Mouse (Mus musculus): ENCODE results near the gene Prkcz.

Gene Prkcz

GRCm38 (mm10) chr4:155220213-155221100, 140.7 kb downstream of the Prkcz start:
- no peak for DNase-seq (ENCODE audit: low spot score)

GRCm38 (mm10) chr4:155219271-155220212, 141.6 kb downstream of the Prkcz start:
- DNase-seq (ENCODE audit: low spot score): no peak

GRCm38 (mm10) chr4:155218104-155218732, 142.9 kb downstream of the Prkcz start:
- no peak for DNase-seq (ENCODE audit: low spot score)

GRCm38 (mm10) chr4:155217241-155218103, 143.7 kb downstream of the Prkcz start:
- DNase-seq (ENCODE audit: low spot score): no peak

DNA sequence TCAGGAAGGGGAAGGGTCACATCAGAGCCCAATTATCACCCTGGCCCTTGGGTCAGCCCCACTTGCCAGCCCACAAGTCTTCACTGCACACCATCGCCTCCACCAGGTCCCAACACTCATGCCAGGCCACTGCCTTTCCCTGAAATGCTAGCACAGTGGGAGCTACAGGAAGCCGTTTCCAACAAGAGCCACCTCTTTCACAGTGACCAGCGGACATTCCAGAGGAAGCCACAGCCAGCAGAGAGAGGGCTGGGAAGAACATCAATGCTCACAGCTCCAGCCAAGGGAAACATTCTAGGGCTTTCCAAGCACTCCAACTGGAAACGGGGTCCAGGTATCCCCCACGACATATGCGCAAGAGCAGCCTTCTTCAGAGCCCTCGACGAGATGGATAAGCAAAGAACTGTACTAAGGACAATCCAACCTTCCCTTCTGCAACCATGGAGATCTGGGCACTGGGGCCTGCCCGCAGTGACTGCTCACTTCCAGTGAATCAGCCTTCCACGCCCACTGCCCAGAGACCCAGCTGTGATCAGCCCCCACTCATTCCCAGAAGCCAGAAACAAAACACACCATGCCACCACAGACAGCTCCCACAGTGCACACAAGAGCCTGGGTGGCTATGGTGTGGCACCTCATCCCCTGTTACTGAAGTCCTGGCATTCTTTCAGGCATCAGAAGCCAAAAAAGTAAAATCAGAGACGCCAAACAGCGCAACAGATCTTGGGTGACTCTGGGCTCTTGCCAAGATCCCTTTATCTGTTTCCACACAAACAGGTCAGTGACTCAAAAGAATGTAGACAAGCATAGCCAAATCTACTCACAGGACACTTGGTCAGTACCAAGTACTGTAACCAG, 145.2 kb downstream of the Prkcz start:
- no peak for DNase-seq (ENCODE audit: low spot score)

DNA sequence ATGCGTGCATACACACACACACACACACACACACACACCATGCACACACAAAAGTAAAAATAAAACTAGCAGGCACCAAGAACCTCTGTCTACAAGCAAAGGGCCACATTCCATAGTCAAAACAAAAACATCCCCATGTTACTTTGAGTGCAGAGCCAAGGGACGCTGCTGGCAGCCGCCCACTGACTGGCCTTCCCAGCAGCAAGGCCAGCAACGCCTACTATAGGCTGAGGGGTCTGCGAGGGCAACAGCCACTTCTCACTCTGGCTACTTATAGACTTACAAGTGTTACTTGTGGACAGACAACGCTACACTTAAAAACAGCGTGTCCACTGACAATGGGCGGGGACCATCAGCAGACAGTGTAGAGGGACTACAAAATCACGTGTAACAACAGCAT, 146.0 kb downstream of the Prkcz start:
- no peak for DNase-seq (ENCODE audit: low spot score)

DNA sequence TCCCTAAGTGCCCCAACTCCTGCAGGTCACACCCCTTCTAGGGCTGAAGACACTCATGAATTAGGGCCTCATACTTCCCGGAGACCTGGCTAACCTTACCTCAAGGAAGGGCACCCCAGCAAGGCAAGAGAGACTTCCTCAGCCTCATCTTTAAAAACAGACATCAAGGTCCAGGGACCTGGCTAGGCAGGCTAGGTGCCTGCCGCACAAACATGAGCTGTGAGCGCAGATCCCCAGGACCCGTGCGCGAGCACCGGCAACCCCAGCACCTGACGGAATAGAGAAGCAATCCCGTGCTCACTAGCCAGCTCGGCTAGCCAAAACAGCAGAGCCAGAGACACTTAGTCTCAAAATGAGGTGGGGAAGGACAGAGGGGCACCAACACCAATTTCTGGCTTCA, 146.4 kb downstream of the Prkcz start:
- no peak for DNase-seq (ENCODE audit: low spot score)

- no peak for DNase-seq (ENCODE audit: low spot score)
Observed at GRCm38 (mm10) chr4:155214188-155214587, 147.0 kb downstream of the Prkcz start.

GRCm38 (mm10) chr4:155213752-155214054, 147.5 kb downstream of the Prkcz start:
- DNase-seq (ENCODE audit: low spot score): no peak

GRCm38 (mm10) chr4:155213052-155213751, 148.0 kb downstream of the Prkcz start:
- no peak for DNase-seq (ENCODE audit: low spot score)

Data from urinary bladder, postnatal 10 days (tissue).